Mouse (Mus musculus): ENCODE results near the gene Arl5a.

Arl5a gene

GRCm38 (mm10) chr2:52359722-52360121 lies 65.0 kb downstream of the Arl5a start:
- DNase-seq: no peak

- no peak for DNase-seq
Measured at GRCm38 (mm10) chr2:52358156-52358555, 66.5 kb downstream of the Arl5a start.

- no peak for DNase-seq
Measured at GRCm38 (mm10) chr2:52351029-52351428, 73.7 kb downstream of the Arl5a start.
